In genomic region chr5:39412756-39413155, GRCm38 (mm10) we compare ENCODE assay signal across 34 mouse cellular contexts.
"Had no signal": no experiment of that assay in that cellular context is flagged by ENCODE, and none has a peak within 500 bp of the region (broad histone marks: within the 10 kb centered on the region; RNA-seq: fewer than 3 reads in every experiment).

No protein-coding gene starts in this region.

- H3K9me3 ChIP-seq: heart, embryonic 10.5 days; heart, embryonic 12.5 days; heart, embryonic 13.5 days; heart, embryonic 15.5 days; hindbrain, embryonic 10.5 days; hindbrain, embryonic 12.5 days; hindbrain, embryonic 13.5 days; hindbrain, embryonic 15.5 days; intestine, embryonic 15.5 days; kidney, embryonic 15.5 days had no signal

- H3K4me1 ChIP-seq: heart, embryonic 10.5 days; heart, embryonic 12.5 days; heart, embryonic 13.5 days; heart, embryonic 15.5 days; intestine, embryonic 15.5 days; kidney, embryonic 15.5 days had no signal

- H3K27ac ChIP-seq: heart, embryonic 10.5 days; heart, embryonic 13.5 days; heart, embryonic 15.5 days; hindbrain, embryonic 10.5 days; hindbrain, embryonic 12.5 days; hindbrain, embryonic 13.5 days; hindbrain, embryonic 14.5 days; hindbrain, embryonic 15.5 days; hindbrain, postnatal 0 days; intestine, embryonic 15.5 days; kidney, embryonic 15.5 days; kidney, postnatal 0 days; layer of hippocampus, adult 2 months had no signal

- H3K4me2 ChIP-seq: heart, embryonic 11.5 days; heart, embryonic 12.5 days; heart, embryonic 13.5 days; heart, embryonic 15.5 days; hindbrain, embryonic 12.5 days; hindbrain, embryonic 13.5 days; hindbrain, embryonic 14.5 days; hindbrain, embryonic 15.5 days; intestine, embryonic 15.5 days; kidney, embryonic 15.5 days had no signal

- ATAC-seq: hindbrain, embryonic 16.5 days; hindbrain, postnatal 0 days; inflammation-experienced regulatory T-cells, adult 6 months; intestine, embryonic 15.5 days; intestine, embryonic 16.5 days; intestine, postnatal 0 days had no signal

- H3K36me3 ChIP-seq: heart, embryonic 10.5 days; heart, embryonic 12.5 days; heart, embryonic 13.5 days; heart, embryonic 15.5 days; hindbrain, embryonic 10.5 days; hindbrain, embryonic 12.5 days; hindbrain, embryonic 13.5 days; hindbrain, embryonic 15.5 days; intestine, embryonic 15.5 days; kidney, embryonic 15.5 days had no signal

- H3K9ac ChIP-seq: heart, embryonic 12.5 days; heart, embryonic 13.5 days; heart, embryonic 15.5 days; hindbrain, embryonic 12.5 days; hindbrain, embryonic 13.5 days; hindbrain, embryonic 14.5 days; hindbrain, embryonic 15.5 days; intestine, embryonic 15.5 days; kidney, embryonic 15.5 days had no signal

- H3K4me3 ChIP-seq: heart, embryonic 10.5 days; heart, embryonic 12.5 days; heart, embryonic 13.5 days; heart, embryonic 15.5 days; hindbrain, embryonic 10.5 days; hindbrain, embryonic 12.5 days; hindbrain, embryonic 13.5 days; hindbrain, embryonic 15.5 days; intestine, embryonic 15.5 days; kidney, embryonic 15.5 days; layer of hippocampus, adult 2 months had no signal

- DNase-seq: heart, postnatal 10 days; heart, postnatal 14 days; heart, postnatal 36 days; heart, postnatal 4 days; kidney, adult 11 months; kidney, adult 18-20 months; kidney, adult 2 months; kidney, adult 8-10 months; kidney, adult 9 months; kidney, postnatal 10 days; kidney, postnatal 25 days; kidney, postnatal 36 days; kidney, postnatal 4 days; layer of hippocampus, adult 9-11 months; layer of hippocampus, postnatal 36 days had no signal

- H3K27me3 ChIP-seq: heart, embryonic 12.5 days; heart, embryonic 13.5 days; heart, embryonic 15.5 days; hindbrain, embryonic 12.5 days; hindbrain, embryonic 13.5 days; hindbrain, embryonic 15.5 days; intestine, embryonic 15.5 days; kidney, embryonic 15.5 days had no signal
